Mouse (Mus musculus): ENCODE data around the gene 2310022B05Rik.
A peak's percentile ranks its signal among the peaks of the same experiment; 100 is the strongest.

The 2310022B05Rik gene

DNA sequence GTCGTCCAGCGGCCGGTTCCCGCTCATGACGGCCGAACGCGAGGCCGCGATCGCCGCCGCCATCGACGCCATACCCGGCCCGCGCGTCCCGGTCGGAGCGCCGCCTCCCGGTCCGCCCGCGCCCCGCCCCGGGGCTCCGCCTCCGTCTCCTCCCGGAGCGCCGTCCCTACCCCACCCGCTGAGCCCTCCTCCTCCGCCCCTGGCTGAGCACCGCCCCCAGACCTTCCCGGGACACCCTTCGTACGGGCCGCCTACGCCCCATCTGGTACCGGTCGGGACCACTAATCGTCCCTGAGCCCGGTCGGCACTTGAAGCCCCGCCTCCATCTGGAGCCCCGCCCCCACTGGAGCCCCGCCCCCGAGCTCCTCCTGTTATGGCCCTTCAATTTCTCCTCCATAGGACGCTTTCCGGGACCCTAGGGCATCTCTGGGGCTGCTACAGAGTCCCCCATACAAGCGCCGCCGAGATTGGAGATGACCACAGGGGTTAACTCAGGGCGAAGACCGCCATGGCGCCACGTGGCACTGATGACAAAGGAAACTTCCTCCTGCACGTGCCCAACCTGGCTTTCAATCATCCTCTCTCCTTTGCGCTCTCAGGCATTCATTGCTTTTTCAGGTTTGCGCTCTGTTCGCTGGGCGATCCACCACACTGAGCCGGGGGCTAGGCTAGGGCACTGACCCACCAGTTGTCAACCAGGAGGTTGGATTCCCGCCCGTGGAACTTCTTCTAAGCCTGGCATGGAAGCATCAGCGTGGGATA, at the start of gene 2310022B05Rik:
Gene 2310022B05Rik (minus strand): TSS at position 258 of the 762 bp plus-strand sequence.
- DNase-seq (ENCODE audit: low read depth, low spot score) = peak; percentile 87

DNA sequence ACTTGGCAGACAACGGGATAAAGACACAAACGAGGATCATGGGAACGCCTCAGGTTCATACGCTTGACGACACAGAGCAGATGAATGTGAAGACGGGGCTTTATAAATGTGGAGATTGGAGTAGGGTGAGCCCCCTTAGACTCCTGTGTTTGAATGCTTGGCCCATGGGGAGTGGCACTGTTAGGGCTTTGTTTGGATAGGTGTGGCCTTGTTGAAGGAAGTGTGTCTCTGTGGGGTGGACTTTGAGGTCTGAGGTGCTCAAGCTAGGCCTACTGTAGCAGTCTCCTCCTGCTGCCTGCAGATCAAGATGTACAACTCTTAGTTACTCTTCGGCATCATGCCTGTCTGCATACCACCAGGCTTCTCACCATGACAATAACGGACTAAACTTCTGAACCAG, 42.7 kb upstream of the 2310022B05Rik start:
- no peak for DNase-seq (ENCODE audit: low read depth, low spot score)

DNA sequence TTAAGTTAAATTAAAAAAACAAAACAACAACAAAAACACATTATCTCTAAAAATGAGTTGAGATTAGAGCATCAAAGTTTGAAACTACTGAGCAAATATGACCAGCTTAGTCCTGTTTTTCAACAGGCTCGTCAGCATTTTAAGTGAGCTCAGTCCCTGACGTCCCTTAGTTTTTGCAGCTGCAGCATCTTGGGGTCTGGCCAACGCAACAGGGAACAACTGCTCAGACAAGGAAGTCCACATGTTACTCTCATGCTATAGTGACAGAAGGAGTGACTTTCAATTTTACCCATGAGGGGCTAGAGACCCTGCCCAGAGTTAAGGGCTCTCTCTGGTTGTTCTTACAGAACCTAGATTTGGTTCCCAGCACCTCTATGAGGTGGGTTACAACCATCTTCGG, 41.2 kb upstream of the 2310022B05Rik start:
- DNase-seq (ENCODE audit: low read depth, low spot score) = no peak

GRCm38 (mm10) chr8:124703526-124703925, 40.4 kb upstream of the 2310022B05Rik start:
- no peak for DNase-seq (ENCODE audit: low read depth, low spot score)

DNA sequence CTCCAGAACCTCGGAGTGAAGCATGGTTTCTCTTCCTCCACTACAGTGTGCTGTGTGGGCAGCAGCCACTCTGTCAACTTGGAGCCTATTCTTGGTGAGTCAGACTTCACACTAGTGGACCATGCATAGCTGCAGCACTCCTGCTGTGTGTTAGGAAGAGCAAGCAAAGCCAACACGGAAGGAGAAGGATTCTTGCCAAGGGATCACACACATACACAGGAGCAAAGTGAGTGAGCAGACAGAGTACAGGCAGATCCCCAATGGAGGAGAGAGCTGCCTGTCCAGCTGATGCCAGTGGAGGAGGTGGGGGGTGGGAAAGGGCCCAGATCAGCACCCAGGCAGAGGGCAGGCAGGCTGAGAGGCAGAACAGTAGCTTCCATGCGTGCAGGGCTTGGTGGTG, 39.0 kb upstream of the 2310022B05Rik start:
- no peak for DNase-seq (ENCODE audit: low read depth, low spot score)

DNA sequence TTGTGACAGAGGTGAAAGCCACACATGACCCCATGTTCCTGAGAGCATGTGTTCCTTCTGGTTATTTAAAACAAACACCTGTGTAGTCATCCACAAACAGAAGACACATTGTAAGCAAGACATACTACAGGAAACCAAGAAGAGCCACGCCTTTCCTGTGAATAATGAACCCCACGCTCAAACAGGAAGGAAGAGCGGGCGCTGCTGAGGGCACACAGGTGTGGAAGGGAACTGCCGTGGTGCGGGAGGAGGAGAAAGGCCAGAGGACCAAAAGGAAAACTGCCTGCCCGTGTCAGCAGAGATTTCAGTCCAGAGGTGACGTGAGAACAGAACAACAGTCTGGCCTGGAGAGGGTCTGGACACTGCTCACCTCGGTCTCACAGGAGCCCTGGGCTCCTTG, 37.9 kb upstream of the 2310022B05Rik start:
- no peak for DNase-seq (ENCODE audit: low read depth, low spot score)

DNA sequence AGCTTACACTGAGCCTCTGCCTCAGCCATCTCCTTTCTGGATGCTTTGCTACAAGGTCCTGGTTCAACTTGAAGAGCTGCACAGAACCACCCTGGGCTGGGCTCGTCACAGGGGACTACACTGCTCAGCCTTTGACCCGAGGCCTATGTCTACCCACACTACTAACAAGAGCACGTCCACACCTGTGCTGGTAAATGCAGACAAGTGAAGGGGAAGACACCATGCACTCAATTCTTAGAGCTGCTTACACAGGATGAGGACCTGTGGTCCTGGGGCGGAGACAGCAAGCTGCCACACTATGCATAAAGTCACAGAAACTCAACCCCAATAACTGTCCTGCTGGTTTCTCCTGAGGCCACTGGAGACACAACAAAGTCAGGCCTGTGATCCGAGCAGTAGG, 37.1 kb upstream of the 2310022B05Rik start:
- DNase-seq (ENCODE audit: low read depth, low spot score) = no peak

DNA sequence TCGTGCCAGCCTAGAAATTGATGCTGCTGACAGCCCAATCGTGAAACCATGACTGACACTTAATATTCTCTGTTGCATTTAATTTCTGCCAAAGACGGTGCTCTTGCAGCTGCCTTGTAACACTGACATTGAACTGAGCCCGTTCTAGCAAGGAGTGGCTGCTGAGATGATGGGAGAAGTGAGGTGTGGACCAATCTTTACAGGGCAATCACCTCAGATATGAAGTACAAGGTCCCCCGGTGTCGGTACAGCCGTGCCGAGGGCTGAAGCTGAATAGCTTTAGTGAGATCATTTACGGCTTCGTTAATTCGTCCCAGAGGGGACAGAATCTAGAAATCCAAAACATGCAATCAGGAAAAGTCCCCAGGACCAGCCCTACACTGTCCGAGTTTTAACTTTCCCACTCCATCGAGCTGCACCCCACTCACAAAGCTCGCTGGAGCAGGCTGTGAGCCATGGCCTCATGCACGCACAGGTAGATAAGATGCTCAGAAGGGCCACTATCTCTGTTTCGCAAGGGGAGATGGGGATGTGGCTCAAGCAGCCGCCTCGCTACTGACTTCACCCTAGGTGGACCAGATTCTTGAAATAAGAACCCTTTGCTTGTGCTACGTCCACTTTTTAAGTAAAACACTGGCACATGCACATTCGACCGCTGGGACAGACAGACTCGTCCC, 32.4 kb upstream of the 2310022B05Rik start:
- DNase-seq (ENCODE audit: low read depth, low spot score) = no peak

DNA sequence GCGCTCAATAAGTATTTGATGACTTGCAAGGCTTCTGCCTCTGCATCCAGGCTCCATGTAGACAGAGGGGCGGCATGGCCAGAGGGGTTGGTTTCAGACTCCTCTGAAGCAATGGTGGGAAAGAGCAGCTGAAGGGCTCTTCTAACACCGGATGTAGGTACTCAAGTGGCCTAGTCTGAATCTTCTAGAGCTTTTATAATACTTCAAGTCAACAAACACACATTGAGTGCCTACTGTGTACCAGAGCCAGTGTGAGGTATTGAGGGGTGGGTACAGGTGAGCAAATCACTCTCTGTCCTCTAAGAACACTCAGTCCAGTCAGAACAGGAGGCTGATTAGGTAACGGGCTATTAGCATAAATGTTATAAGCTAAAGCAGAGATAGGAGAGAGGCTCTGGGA, 28.5 kb upstream of the 2310022B05Rik start:
- DNase-seq (ENCODE audit: low read depth, low spot score) = no peak

- DNase-seq (ENCODE audit: low read depth, low spot score) = no peak
Observed at GRCm38 (mm10) chr8:124688899-124689298, 25.7 kb upstream of the 2310022B05Rik start.

GRCm38 (mm10) chr8:124682218-124682617, 19.0 kb upstream of the 2310022B05Rik start:
- DNase-seq (ENCODE audit: low read depth, low spot score) = no peak

DNA sequence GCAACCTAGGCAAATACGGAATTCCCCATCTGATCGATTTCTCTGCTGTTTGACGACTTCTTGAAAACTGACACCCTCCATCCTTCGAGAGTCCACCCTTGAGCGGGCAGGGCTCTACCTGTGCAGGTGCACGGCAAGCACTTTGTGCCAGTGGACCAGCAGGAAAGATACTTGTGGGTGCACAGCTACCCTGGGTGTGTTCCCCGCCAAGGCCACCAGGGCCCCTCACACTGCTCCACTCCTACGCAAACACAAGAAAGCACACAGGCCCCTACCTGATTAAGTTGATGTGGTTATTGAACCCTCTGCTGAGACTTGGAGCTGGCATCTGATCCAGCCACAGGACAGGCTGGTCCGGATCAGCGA, 18.6 kb upstream of the 2310022B05Rik start:
- no peak for DNase-seq (ENCODE audit: low read depth, low spot score)

- DNase-seq (ENCODE audit: low read depth, low spot score) = no peak
Observed at GRCm38 (mm10) chr8:124681077-124681791, 18.1 kb upstream of the 2310022B05Rik start.

DNA sequence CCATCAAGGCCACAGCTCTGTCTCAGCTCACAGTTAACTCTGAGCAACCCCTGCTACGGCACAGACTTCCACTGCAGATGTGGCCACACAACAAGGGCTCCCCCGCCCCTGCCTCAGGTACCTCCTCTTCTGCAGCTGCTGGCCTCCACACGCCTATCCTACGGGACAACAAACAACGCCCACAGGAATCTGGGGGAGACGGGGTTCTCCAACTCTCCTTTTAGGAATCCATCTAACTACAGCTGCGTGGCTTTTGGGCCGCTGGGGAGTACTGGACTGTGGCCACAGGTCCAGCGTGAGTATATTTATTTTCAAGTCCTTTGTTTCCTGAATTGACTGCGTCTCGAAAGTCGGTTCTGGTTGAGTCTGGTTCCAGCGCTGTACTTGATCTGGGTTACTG, 15.1 kb upstream of the 2310022B05Rik start:
- DNase-seq (ENCODE audit: low read depth, low spot score) = no peak

DNA sequence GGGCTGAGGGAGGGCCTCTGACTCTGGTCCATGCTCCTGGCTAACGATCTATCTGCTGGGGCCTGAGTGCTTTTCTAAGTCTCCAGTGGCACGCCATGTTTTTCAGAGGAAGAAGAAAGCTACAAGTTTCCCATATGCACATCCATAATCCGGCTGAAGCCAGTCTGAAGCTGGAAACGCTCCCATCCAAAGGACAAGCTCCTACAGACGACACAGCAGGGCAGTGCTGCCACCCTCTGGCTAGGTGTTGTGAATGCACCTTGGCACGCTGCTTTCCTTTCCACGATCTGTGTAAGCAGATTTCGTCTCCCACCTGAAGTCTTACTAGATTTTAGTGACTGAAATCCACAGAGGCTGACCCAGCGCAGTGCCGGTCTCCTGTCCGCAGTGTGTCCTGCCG, 14.3 kb upstream of the 2310022B05Rik start:
- peak; percentile 82 for DNase-seq (ENCODE audit: low read depth, low spot score)

GRCm38 (mm10) chr8:124677078-124677477, 13.9 kb upstream of the 2310022B05Rik start:
- DNase-seq (ENCODE audit: low read depth, low spot score) = no peak

GRCm38 (mm10) chr8:124676661-124677060, 13.5 kb upstream of the 2310022B05Rik start:
- no peak for DNase-seq (ENCODE audit: low read depth, low spot score)

DNA sequence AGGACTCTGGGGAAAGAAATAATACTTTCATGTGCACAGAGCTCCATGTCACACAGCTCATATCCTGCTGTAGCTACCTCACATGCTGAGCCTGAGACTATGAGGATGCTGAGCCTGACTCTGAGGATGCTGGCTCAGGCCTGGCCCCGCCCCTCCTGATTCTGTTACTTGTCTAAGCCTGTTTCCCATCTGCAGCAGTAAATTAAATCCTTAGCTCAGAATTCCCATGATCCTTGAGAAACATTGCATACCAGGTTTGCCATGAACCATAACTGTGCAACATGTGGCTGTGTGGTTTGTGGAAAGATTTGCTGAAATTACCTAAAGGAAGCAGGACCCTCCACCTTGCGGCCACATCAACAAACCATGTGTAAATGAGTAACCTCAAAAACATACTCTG, 9.2 kb upstream of the 2310022B05Rik start:
- DNase-seq (ENCODE audit: low read depth, low spot score) = peak; percentile 24

DNA sequence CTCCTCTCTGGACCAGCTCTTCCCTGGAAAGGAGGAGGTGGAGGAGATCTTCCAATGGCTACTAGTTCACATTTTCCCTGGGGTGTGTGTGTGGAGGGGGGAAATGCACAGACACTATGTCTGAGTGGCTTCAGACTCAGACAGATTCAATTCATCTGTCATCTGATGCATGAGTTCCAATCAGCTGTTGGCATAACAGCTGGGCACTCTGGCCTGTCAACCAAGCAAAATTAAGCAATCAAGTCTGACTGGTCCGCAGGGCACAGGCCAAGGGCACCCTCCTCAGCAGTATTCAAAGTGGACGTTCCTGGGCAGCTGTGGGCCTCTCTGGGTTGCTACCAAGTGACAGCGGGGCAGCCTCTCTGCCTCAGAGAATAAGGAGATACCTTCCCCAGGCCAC, 5.6 kb upstream of the 2310022B05Rik start:
- DNase-seq (ENCODE audit: low read depth, low spot score) = no peak

DNA sequence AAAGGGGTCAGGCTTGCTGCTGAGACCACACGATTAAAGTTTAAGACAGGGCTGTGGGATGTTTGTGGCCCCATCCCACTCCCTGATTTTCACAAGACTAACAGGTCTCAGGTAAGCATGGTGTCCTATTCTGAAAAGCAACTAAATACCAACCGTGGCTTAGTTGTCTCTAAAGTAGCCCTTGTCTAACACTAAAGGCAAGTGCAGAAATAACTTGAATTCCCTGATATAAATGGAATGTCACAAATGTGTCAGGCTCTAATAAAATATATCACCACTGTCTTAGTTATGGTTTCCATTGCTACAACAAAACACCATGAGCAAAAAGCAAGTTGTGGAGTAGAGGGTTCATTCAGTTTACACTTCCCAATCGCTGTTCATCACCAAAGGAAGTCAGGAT, 1.2 kb upstream of the 2310022B05Rik start:
- DNase-seq (ENCODE audit: low read depth, low spot score) = no peak

GRCm38 (mm10) chr8:124663874-124664230, 683 bp upstream of the 2310022B05Rik start:
- DNase-seq (ENCODE audit: low read depth, low spot score) = no peak

- DNase-seq (ENCODE audit: low read depth, low spot score) = peak; percentile 41
Observed at GRCm38 (mm10) chr8:124662446-124663111, 590 bp downstream of the 2310022B05Rik start.

All from mesoderm, embryonic 11.5 days (tissue).